Mouse (Mus musculus) cortical plate, adult 2 months (tissue): ENCODE measurements around the gene Cyp27a1.

Experiments used
- CTCF ChIP-seq: fragments of 200-500 bp; IDR thresholded peaks from 2 replicates; pipeline ENCODE4 v1.5.1; 2011; ENCODE audit warnings: mild to moderate bottlenecking, control low read depth, low read length; ENCODE audit not compliant: insufficient read depth; ENCODE audit errors: extremely low read depth
- POLR2A ChIP-seq: fragments of 200-500 bp; IDR thresholded peaks from 2 replicates; pipeline ENCODE4 v1.6.1; 2011; ENCODE audit warnings: mild to moderate bottlenecking, low read length, control low read depth; ENCODE audit not compliant: insufficient read depth; ENCODE audit errors: extremely low read depth

DNA sequence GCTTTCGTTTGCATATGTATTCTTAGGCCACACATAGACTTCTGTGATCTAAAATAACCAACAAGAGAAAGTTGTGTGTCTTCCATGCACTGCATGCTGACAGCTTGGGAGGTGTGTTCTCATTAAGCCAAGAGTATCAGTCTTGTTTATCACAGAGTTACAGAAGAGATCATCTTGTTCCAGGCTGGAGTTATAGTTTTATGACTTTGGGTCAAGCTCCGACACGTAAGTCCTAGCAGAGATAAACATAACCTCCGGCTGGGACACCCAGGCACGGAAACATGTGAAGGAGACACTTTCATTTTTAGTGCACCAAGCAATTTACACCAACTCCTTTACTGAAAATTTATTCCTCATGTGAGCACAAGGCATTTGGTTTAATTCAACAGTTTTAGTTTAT is 12.7 kb downstream of the Cyp27a1 start:
- TF ChIP-seq CTCF (no peak), POLR2A (no peak)
